Mouse (Mus musculus) layer of hippocampus, adult 11-12 months (tissue): ENCODE data around the gene Gtf2ird1.

Experiments used
- DNase-seq: peaks from one replicate; pipeline ENCODE4 v3.0.0; 2022; ENCODE audit warnings: low spot score

Gene Gtf2ird1

GRCm38 (mm10) chr5:134445208-134445831, 11.2 kb downstream of the Gtf2ird1 start:
- no peak for DNase-seq

GRCm38 (mm10) chr5:134444473-134444872, 12.0 kb downstream of the Gtf2ird1 start:
- DNase-seq = no peak

GRCm38 (mm10) chr5:134442066-134442465, 14.4 kb downstream of the Gtf2ird1 start:
- no peak for DNase-seq

GRCm38 (mm10) chr5:134441105-134441504, 15.4 kb downstream of the Gtf2ird1 start:
- DNase-seq = no peak

- no peak for DNase-seq
Observed at GRCm38 (mm10) chr5:134440098-134440497, 16.4 kb downstream of the Gtf2ird1 start.

GRCm38 (mm10) chr5:134439481-134439880, 17.0 kb downstream of the Gtf2ird1 start:
- DNase-seq = no peak

- DNase-seq = no peak
Observed at GRCm38 (mm10) chr5:134438676-134439425, 17.7 kb downstream of the Gtf2ird1 start.

GRCm38 (mm10) chr5:134437459-134437827, 19.1 kb downstream of the Gtf2ird1 start:
- DNase-seq = peak; percentile 63

GRCm38 (mm10) chr5:134436782-134437458, 19.6 kb downstream of the Gtf2ird1 start:
- no peak for DNase-seq

- DNase-seq = peak; percentile 22
Observed at GRCm38 (mm10) chr5:134435836-134436331, 20.6 kb downstream of the Gtf2ird1 start.

- no peak for DNase-seq
Observed at GRCm38 (mm10) chr5:134433137-134433536, 23.4 kb downstream of the Gtf2ird1 start.

- DNase-seq = no peak
Observed at GRCm38 (mm10) chr5:134430087-134430486, 26.4 kb downstream of the Gtf2ird1 start.

- DNase-seq = peak; percentile 53
Observed at GRCm38 (mm10) chr5:134427664-134428063, 28.9 kb downstream of the Gtf2ird1 start.

- DNase-seq = no peak
Observed at GRCm38 (mm10) chr5:134425601-134426000, 30.9 kb downstream of the Gtf2ird1 start.

- peak; percentile 20 for DNase-seq
Observed at GRCm38 (mm10) chr5:134423930-134424329, 32.6 kb downstream of the Gtf2ird1 start.

GRCm38 (mm10) chr5:134423372-134423771, 33.1 kb downstream of the Gtf2ird1 start:
- no peak for DNase-seq

- DNase-seq = no peak
Observed at GRCm38 (mm10) chr5:134422265-134422925, 34.1 kb downstream of the Gtf2ird1 start.

GRCm38 (mm10) chr5:134421061-134421460, 35.5 kb downstream of the Gtf2ird1 start:
- no peak for DNase-seq

GRCm38 (mm10) chr5:134419700-134420099, 36.8 kb downstream of the Gtf2ird1 start:
- no peak for DNase-seq

- DNase-seq = no peak
Observed at GRCm38 (mm10) chr5:134418315-134419074, 38.0 kb downstream of the Gtf2ird1 start.

GRCm38 (mm10) chr5:134412341-134412740, 44.2 kb downstream of the Gtf2ird1 start:
- no peak for DNase-seq
